Mouse (Mus musculus): ENCODE measurements around the gene Rita1. TPM values are rescaled to one million over a fixed set of nuclear protein-coding genes. Genes with fewer than 3 reads are reported as not detected.

Rita1 gene
- polyA plus RNA-seq, 1 experiment from 2014 or later, result 12.3 TPM

DNA sequence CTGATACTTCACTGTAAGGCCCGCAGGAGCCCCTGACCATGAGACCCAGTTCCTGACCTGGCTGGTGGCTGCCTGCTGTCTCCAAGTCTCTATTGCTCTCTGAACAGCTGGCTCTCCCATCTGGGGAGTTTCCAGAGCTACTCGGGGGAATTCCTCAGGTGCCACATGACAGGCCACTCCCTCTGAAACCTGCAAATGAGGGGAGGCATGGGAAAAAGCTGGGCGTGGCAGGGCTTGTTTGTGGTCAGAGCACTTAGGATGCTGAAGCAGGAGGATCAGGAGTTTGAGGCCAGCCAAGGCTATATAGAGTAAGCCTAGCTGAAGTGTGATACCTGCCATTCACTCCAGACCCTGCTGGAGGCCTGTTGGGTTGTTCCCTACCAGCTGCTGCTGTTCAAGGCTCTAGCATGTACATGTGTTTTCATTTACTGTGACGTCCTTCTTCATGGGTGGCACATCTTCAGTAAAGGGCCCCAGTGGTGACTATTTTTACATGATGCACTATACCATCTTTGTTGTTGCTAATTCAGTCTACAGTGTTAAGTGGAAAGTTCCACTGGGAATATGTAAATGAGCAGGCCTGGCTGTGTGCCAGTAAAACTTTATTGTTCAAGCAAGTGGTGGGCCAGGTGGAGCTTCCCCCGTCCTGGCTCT is 9.9 kb upstream of the Rita1 start:
- H3K9ac ChIP-seq (ENCODE audit: low read length), result no peak overlapping the region
- H3K27ac ChIP-seq (ENCODE audit: low read depth, low read length), result no peak overlapping the region
- peaks cover 52% of the 10 kb centered on the region for H3K36me3 ChIP-seq (ENCODE audit: control insufficient read depth, insufficient read depth, low read length)
- H3K4me1 ChIP-seq (ENCODE audit: control insufficient read depth, insufficient read depth, low read length), result no peaks in the 10 kb centered on the region
- DNase-seq (ENCODE audit: low spot score) (no peak), ATAC-seq (ENCODE audit: insufficient read depth, low FRiP score, low TSS enrichment) (no peak)
- H3K27me3 ChIP-seq (ENCODE audit: control insufficient read depth, insufficient read depth, low read length), result no peaks in the 10 kb centered on the region
- H3K4me2 ChIP-seq (ENCODE audit: low read depth), result no peak overlapping the region
- H3K9me3 ChIP-seq (ENCODE audit: control insufficient read depth, low read length), result no peaks in the 10 kb centered on the region
- H3K4me3 ChIP-seq (ENCODE audit: low read depth, low read length), result no peak overlapping the region
- 75% methylated on average over 5 of the region's 5 CpGs for WGBS

GRCm38 (mm10) chr5:120621846-120622197 is 9.4 kb upstream of the Rita1 start:
- ATAC-seq (ENCODE audit: insufficient read depth, low FRiP score, low TSS enrichment) (no peak), DNase-seq (ENCODE audit: low spot score) (no peak)
- no peak overlapping the region for H3K4me3 ChIP-seq (ENCODE audit: low read depth, low read length)
- peaks cover 51% of the 10 kb centered on the region for H3K36me3 ChIP-seq (ENCODE audit: control insufficient read depth, insufficient read depth, low read length)
- no peak overlapping the region for H3K27ac ChIP-seq (ENCODE audit: low read depth, low read length)
- no peaks in the 10 kb centered on the region for H3K27me3 ChIP-seq (ENCODE audit: control insufficient read depth, insufficient read depth, low read length)
- H3K4me2 ChIP-seq (ENCODE audit: low read depth), result no peak overlapping the region
- WGBS, result 89% methylated on average over 10 of the region's 10 CpGs
- no peaks in the 10 kb centered on the region for H3K9me3 ChIP-seq (ENCODE audit: control insufficient read depth, low read length)
- no peaks in the 10 kb centered on the region for H3K4me1 ChIP-seq (ENCODE audit: control insufficient read depth, insufficient read depth, low read length)
- no peak overlapping the region for H3K9ac ChIP-seq (ENCODE audit: low read length)

- no peak overlapping the region for H3K4me2 ChIP-seq (ENCODE audit: low read depth)
- no peak overlapping the region for H3K27ac ChIP-seq (ENCODE audit: low read depth, low read length)
- H3K4me3 ChIP-seq (ENCODE audit: low read depth, low read length), result no peak overlapping the region
- 94% methylated on average over 23 of the region's 23 CpGs for whole genome bisulfite sequencing
- no peak overlapping the region for H3K9ac ChIP-seq (ENCODE audit: low read length)
- DNase-seq (ENCODE audit: low spot score) (no peak), ATAC-seq (ENCODE audit: insufficient read depth, low FRiP score, low TSS enrichment) (no peak)
- H3K36me3 ChIP-seq (ENCODE audit: control insufficient read depth, insufficient read depth, low read length), result peaks cover 53% of the 10 kb centered on the region
- H3K9me3 ChIP-seq (ENCODE audit: control insufficient read depth, low read length), result no peaks in the 10 kb centered on the region
- H3K4me1 ChIP-seq (ENCODE audit: control insufficient read depth, insufficient read depth, low read length), result no peaks in the 10 kb centered on the region
- H3K27me3 ChIP-seq (ENCODE audit: control insufficient read depth, insufficient read depth, low read length), result no peaks in the 10 kb centered on the region
Measured at GRCm38 (mm10) chr5:120621078-120621765, 8.8 kb upstream of the Rita1 start.

- 69% methylated on average over 18 of the region's 18 CpGs for WGBS
- Histone ChIP-seq H3K4me1 (ENCODE audit: control insufficient read depth, insufficient read depth, low read length) (no peaks in the 10 kb centered on the region), H3K9ac (ENCODE audit: low read length) (no peak overlapping the region), H3K4me2 (ENCODE audit: low read depth) (no peak overlapping the region), H3K4me3 (ENCODE audit: low read depth, low read length) (no peak overlapping the region), H3K27me3 (ENCODE audit: control insufficient read depth, insufficient read depth, low read length) (no peaks in the 10 kb centered on the region), H3K9me3 (ENCODE audit: control insufficient read depth, low read length) (no peaks in the 10 kb centered on the region), H3K27ac (ENCODE audit: low read depth, low read length) (no peak overlapping the region), H3K36me3 (ENCODE audit: control insufficient read depth, insufficient read depth, low read length) (peaks cover 53% of the 10 kb centered on the region)
- DNase-seq (ENCODE audit: low spot score) (peak; percentile 85), ATAC-seq (ENCODE audit: insufficient read depth, low FRiP score, low TSS enrichment) (0 out of 2 replicates have a peak, but pooled peaks have one; percentile 17)
Measured at GRCm38 (mm10) chr5:120620375-120621077, 8.1 kb upstream of the Rita1 start.

GRCm38 (mm10) chr5:120619201-120619600 is 6.8 kb upstream of the Rita1 start:
- Histone ChIP-seq H3K9ac (ENCODE audit: low read length) (no peak overlapping the region), H3K27ac (ENCODE audit: low read depth, low read length) (no peak overlapping the region), H3K9me3 (ENCODE audit: control insufficient read depth, low read length) (no peaks in the 10 kb centered on the region), H3K4me2 (ENCODE audit: low read depth) (no peak overlapping the region), H3K4me3 (ENCODE audit: low read depth, low read length) (no peak overlapping the region), H3K4me1 (ENCODE audit: control insufficient read depth, insufficient read depth, low read length) (no peaks in the 10 kb centered on the region), H3K27me3 (ENCODE audit: control insufficient read depth, insufficient read depth, low read length) (no peaks in the 10 kb centered on the region), H3K36me3 (ENCODE audit: control insufficient read depth, insufficient read depth, low read length) (peaks cover 47% of the 10 kb centered on the region)
- DNase-seq (ENCODE audit: low spot score), result peak; percentile 54
- no peak for ATAC-seq (ENCODE audit: insufficient read depth, low FRiP score, low TSS enrichment)
- WGBS, result 22% methylated on average over 5 of the region's 5 CpGs

DNA sequence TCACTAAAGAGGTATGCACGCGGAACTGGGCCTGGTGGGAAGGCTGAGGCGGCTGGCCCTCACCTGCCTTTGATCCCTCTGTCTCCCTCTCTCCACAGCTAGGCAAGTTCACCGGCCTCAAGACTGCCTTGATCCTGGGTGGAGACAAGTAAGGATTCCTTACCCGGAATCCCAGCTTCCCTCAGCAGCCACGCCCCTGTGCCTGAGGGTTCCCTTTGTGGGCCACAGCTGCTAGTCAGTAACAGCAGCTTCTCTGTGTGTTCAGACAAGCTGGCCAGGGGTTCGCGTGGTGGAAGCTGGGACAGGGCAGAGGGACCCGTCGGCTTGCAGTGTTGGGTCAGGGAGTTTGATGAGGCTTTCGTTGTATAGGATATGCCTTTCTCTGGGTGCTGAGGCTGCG is 6.4 kb upstream of the Rita1 start:
- Histone ChIP-seq H3K4me3 (ENCODE audit: low read depth, low read length) (no peak overlapping the region), H3K4me2 (ENCODE audit: low read depth) (no peak overlapping the region), H3K9me3 (ENCODE audit: control insufficient read depth, low read length) (no peaks in the 10 kb centered on the region), H3K4me1 (ENCODE audit: control insufficient read depth, insufficient read depth, low read length) (peaks cover 2% of the 10 kb centered on the region; the same call in 1 of the 2 replicates), H3K27ac (ENCODE audit: low read depth, low read length) (no peak overlapping the region), H3K36me3 (ENCODE audit: control insufficient read depth, insufficient read depth, low read length) (peaks cover 47% of the 10 kb centered on the region), H3K9ac (ENCODE audit: low read length) (no peak overlapping the region), H3K27me3 (ENCODE audit: control insufficient read depth, insufficient read depth, low read length) (no peaks in the 10 kb centered on the region)
- DNase-seq (ENCODE audit: low spot score) (no peak), ATAC-seq (ENCODE audit: insufficient read depth, low FRiP score, low TSS enrichment) (no peak)
- WGBS, result 86% methylated on average over 12 of the region's 12 CpGs

DNA sequence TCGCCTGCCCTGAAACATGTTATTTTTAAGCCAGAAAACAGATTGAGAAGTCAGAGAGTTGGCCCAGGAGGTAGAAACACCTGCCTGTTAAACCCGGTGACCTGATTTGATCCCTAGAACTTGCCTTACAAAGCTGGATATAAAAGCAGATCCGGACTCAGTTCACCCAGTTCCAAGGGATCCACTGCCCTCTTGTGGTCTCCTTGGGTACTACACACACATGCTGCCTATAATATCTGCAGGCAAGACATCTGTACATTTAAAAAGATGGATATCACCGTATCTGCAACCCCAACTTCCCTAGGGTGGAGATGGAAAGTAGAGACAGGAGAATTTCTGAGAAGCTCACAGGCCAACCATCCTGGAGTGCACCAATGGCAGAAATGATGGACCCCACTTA is 3.5 kb upstream of the Rita1 start:
- WGBS, result 97% methylated on average over 4 of the region's 4 CpGs
- Histone ChIP-seq H3K4me2 (ENCODE audit: low read depth) (no peak overlapping the region), H3K9ac (ENCODE audit: low read length) (no peak overlapping the region), H3K36me3 (ENCODE audit: control insufficient read depth, insufficient read depth, low read length) (peaks cover 30% of the 10 kb centered on the region), H3K27ac (ENCODE audit: low read depth, low read length) (no peak overlapping the region), H3K9me3 (ENCODE audit: control insufficient read depth, low read length) (no peaks in the 10 kb centered on the region), H3K4me3 (ENCODE audit: low read depth, low read length) (no peak overlapping the region), H3K4me1 (ENCODE audit: control insufficient read depth, insufficient read depth, low read length) (peaks cover 12% of the 10 kb centered on the region), H3K27me3 (ENCODE audit: control insufficient read depth, insufficient read depth, low read length) (no peaks in the 10 kb centered on the region)
- ATAC-seq (ENCODE audit: insufficient read depth, low FRiP score, low TSS enrichment) (no peak), DNase-seq (ENCODE audit: low spot score) (no peak)

- Histone ChIP-seq H3K4me1 (ENCODE audit: control insufficient read depth, insufficient read depth, low read length) (peaks cover 12% of the 10 kb centered on the region), H3K36me3 (ENCODE audit: control insufficient read depth, insufficient read depth, low read length) (peaks cover 6% of the 10 kb centered on the region), H3K27ac (ENCODE audit: low read depth, low read length) (peak overlapping the region; percentile 76), H3K4me3 (ENCODE audit: low read depth, low read length) (peak overlapping the region; percentile 73), H3K9ac (ENCODE audit: low read length) (peak overlapping the region; percentile 75), H3K9me3 (ENCODE audit: control insufficient read depth, low read length) (no peaks in the 10 kb centered on the region), H3K4me2 (ENCODE audit: low read depth) (peak overlapping the region; percentile 95), H3K27me3 (ENCODE audit: control insufficient read depth, insufficient read depth, low read length) (no peaks in the 10 kb centered on the region)
- ATAC-seq (ENCODE audit: insufficient read depth, low FRiP score, low TSS enrichment) (peak; percentile 92), DNase-seq (ENCODE audit: low spot score) (peak; percentile 100)
- under 1% methylated on average over 69 of the region's 69 CpGs for WGBS
Measured at GRCm38 (mm10) chr5:120612822-120613604, 624 bp upstream of the Rita1 start.

Measured in neural tube, embryonic 11.5 days (tissue).